Mouse (Mus musculus): ENCODE results near the gene Sh3tc1.

Gene Sh3tc1

GRCm38 (mm10) chr5:35755131-35755733 is 15.4 kb upstream of the Sh3tc1 start:
- DNase-seq (ENCODE audit: low read depth, low spot score) = peak; percentile 48

- DNase-seq (ENCODE audit: low read depth, low spot score) = no peak
Observed at GRCm38 (mm10) chr5:35751016-35751415, 11.2 kb upstream of the Sh3tc1 start.

GRCm38 (mm10) chr5:35750026-35750425 is 10.2 kb upstream of the Sh3tc1 start:
- no peak for DNase-seq (ENCODE audit: low read depth, low spot score)

- DNase-seq (ENCODE audit: low read depth, low spot score) = no peak
Observed at GRCm38 (mm10) chr5:35749416-35749815, 9.6 kb upstream of the Sh3tc1 start.

GRCm38 (mm10) chr5:35746910-35747309 is 7.1 kb upstream of the Sh3tc1 start:
- peak; percentile 61 for DNase-seq (ENCODE audit: low read depth, low spot score)

GRCm38 (mm10) chr5:35745406-35745805 is 5.6 kb upstream of the Sh3tc1 start:
- no peak for DNase-seq (ENCODE audit: low read depth, low spot score)

- DNase-seq (ENCODE audit: low read depth, low spot score) = no peak
Observed at GRCm38 (mm10) chr5:35743990-35744722, 4.4 kb upstream of the Sh3tc1 start.

- no peak for DNase-seq (ENCODE audit: low read depth, low spot score)
Observed at GRCm38 (mm10) chr5:35743238-35743951, 3.6 kb upstream of the Sh3tc1 start.

- DNase-seq (ENCODE audit: low read depth, low spot score) = no peak
Observed at GRCm38 (mm10) chr5:35741225-35741820, 1.5 kb upstream of the Sh3tc1 start.

- no peak for DNase-seq (ENCODE audit: low read depth, low spot score)
Observed at GRCm38 (mm10) chr5:35740716-35741115, 929 bp upstream of the Sh3tc1 start.

GRCm38 (mm10) chr5:35739005-35739404 is 782 bp downstream of the Sh3tc1 start:
- no peak for DNase-seq (ENCODE audit: low read depth, low spot score)

- DNase-seq (ENCODE audit: low read depth, low spot score) = no peak
Observed at GRCm38 (mm10) chr5:35737231-35737901, 2.4 kb downstream of the Sh3tc1 start.

GRCm38 (mm10) chr5:35733523-35733922 is 6.3 kb downstream of the Sh3tc1 start:
- DNase-seq (ENCODE audit: low read depth, low spot score) = no peak

GRCm38 (mm10) chr5:35731006-35731405 is 8.8 kb downstream of the Sh3tc1 start:
- no peak for DNase-seq (ENCODE audit: low read depth, low spot score)

- DNase-seq (ENCODE audit: low read depth, low spot score) = no peak
Observed at GRCm38 (mm10) chr5:35730552-35730951, 9.2 kb downstream of the Sh3tc1 start.

- no peak for DNase-seq (ENCODE audit: low read depth, low spot score)
Observed at GRCm38 (mm10) chr5:35729844-35730243, 9.9 kb downstream of the Sh3tc1 start.

- peak; percentile 45 for DNase-seq (ENCODE audit: low read depth, low spot score)
Observed at GRCm38 (mm10) chr5:35728957-35729460, 10.8 kb downstream of the Sh3tc1 start.

- DNase-seq (ENCODE audit: low read depth, low spot score) = no peak
Observed at GRCm38 (mm10) chr5:35728344-35728956, 11.3 kb downstream of the Sh3tc1 start.

- DNase-seq (ENCODE audit: low read depth, low spot score) = no peak
Observed at GRCm38 (mm10) chr5:35727447-35727846, 12.3 kb downstream of the Sh3tc1 start.

GRCm38 (mm10) chr5:35725840-35726239 is 13.9 kb downstream of the Sh3tc1 start:
- no peak for DNase-seq (ENCODE audit: low read depth, low spot score)

- no peak for DNase-seq (ENCODE audit: low read depth, low spot score)
Observed at GRCm38 (mm10) chr5:35723900-35724299, 15.9 kb downstream of the Sh3tc1 start.

Measured in forelimb bud, embryonic 11.5 days (tissue).